Mouse (Mus musculus) midbrain, embryonic 16.5 days (tissue): ENCODE measurements at regions not wholly inside any gene's neighbourhood (a gene's known extent, or its start where the extent isn't known, plus 50 kb on each side); places are given as distances from the start of the nearest gene placed in this dataset.

Experiments used
- ATAC-seq: fragments of 200-750 bp; cut with Nextera tagmentation; 2 replicates; pipeline ENCODE4 v1.8.0; 2017; ENCODE audit warnings: moderate TSS enrichment
- H3K27ac ChIP-seq: fragments of 300-500 bp; sonication (generic); 2 replicates; pipeline ENCODE4 v1.5.1; 2014; ENCODE audit warnings: mild to moderate bottlenecking, low read length, mixed read lengths
- H3K27me3 ChIP-seq: fragments of 300-500 bp; sonication (generic); 2 replicates; pipeline ENCODE4 v1.6.1; 2014; ENCODE audit warnings: low read depth, low read length, mixed read lengths; ENCODE audit not compliant: control insufficient read depth, insufficient read depth
- H3K36me3 ChIP-seq: fragments of 300-500 bp; sonication (generic); 2 replicates; pipeline ENCODE4 v1.6.1; 2014; ENCODE audit warnings: mild to moderate bottlenecking, low read length, moderate library complexity, mixed read lengths; ENCODE audit not compliant: control insufficient read depth, insufficient read depth
- H3K4me1 ChIP-seq: fragments of 300-500 bp; sonication (generic); 2 replicates; pipeline ENCODE4 v1.6.1; 2014; ENCODE audit warnings: mild to moderate bottlenecking, low read length, mixed read lengths; ENCODE audit not compliant: control insufficient read depth, insufficient read depth
- H3K4me2 ChIP-seq: fragments of 300-500 bp; sonication (generic); 2 replicates; pipeline ENCODE4 v1.6.1; 2014; ENCODE audit warnings: mild to moderate bottlenecking, low read length, mixed read lengths
- H3K4me3 ChIP-seq: fragments of 300-500 bp; sonication (generic); 2 replicates; pipeline ENCODE4 v1.5.1; 2014; ENCODE audit warnings: low read depth, mild to moderate bottlenecking, low read length, moderate library complexity, mixed read lengths
- H3K9ac ChIP-seq: fragments of 300-500 bp; sonication (generic); 2 replicates; pipeline ENCODE4 v1.6.1; 2014; ENCODE audit warnings: low read depth, low read length, mixed read lengths
- H3K9me3 ChIP-seq: fragments of 300-500 bp; sonication (generic); replicated peaks from 2 replicates; pipeline ENCODE4 v1.6.1; 2014; ENCODE audit warnings: mild to moderate bottlenecking, low read length, mixed read lengths; ENCODE audit not compliant: control insufficient read depth, poor library complexity, severe bottlenecking
- WGBS: fragments of 180-500 bp; shearing (Covaris S2); extraction: QIAGEN DNeasy Blood & Tissue Kit; methylation state at CpG from one replicate; pipeline ENCODE4 v1.1.7; 2014; 5-methylcytosine and 5-hydroxymethylcytosine counted together

- H3K4me1 ChIP-seq = no peaks in the 10 kb centered on the region
- H3K4me2 ChIP-seq = no peak overlapping the region
- 80% methylated on average over 4 of the region's 4 CpGs for WGBS
- no peak overlapping the region for H3K4me3 ChIP-seq
- no peaks in the 10 kb centered on the region for H3K9me3 ChIP-seq
- no peak overlapping the region for H3K9ac ChIP-seq
- no peak for ATAC-seq
- no peaks in the 10 kb centered on the region for H3K27me3 ChIP-seq
- no peak overlapping the region for H3K27ac ChIP-seq
- no peaks in the 10 kb centered on the region for H3K36me3 ChIP-seq
These were observed 375.2 kb downstream of the Prdm2 start for GRCm38 (mm10) chr4:142837636-142838035.

GRCm38 (mm10) chr4:142829711-142830110, 383.1 kb downstream of the Prdm2 start:
- H3K27me3 ChIP-seq = no peaks in the 10 kb centered on the region
- H3K9me3 ChIP-seq = no peaks in the 10 kb centered on the region
- 70% methylated on average over 7 of the region's 7 CpGs for whole genome bisulfite sequencing
- no peaks in the 10 kb centered on the region for H3K36me3 ChIP-seq
- no peak for ATAC-seq
- H3K4me1 ChIP-seq = peaks cover 35% of the 10 kb centered on the region
- no peak overlapping the region for H3K4me3 ChIP-seq
- no peak overlapping the region for H3K4me2 ChIP-seq
- no peak overlapping the region for H3K9ac ChIP-seq
- H3K27ac ChIP-seq = no peak overlapping the region; the same call in 1 of the 2 replicates

- Histone ChIP-seq H3K4me2 (peak overlapping the region; percentile 9; the same call in 1 of the 2 replicates), H3K4me1 (peaks cover 37% of the 10 kb centered on the region), H3K4me3 (no peak overlapping the region), H3K36me3 (no peaks in the 10 kb centered on the region), H3K27me3 (no peaks in the 10 kb centered on the region), H3K9ac (no peak overlapping the region), H3K9me3 (no peaks in the 10 kb centered on the region), H3K27ac (peak overlapping the region; percentile 39)
- WGBS = 4% methylated on average over 10 of the region's 10 CpGs
- no peak for ATAC-seq
These were observed 383.8 kb downstream of the Prdm2 start for GRCm38 (mm10) chr4:142828969-142829368.

GRCm38 (mm10) chr4:142826250-142826893, 386.4 kb downstream of the Prdm2 start:
- H3K36me3 ChIP-seq = no peaks in the 10 kb centered on the region
- H3K9ac ChIP-seq = peak overlapping the region; percentile 35; the same call in 1 of the 2 replicates
- WGBS = 6% methylated on average over 13 of the region's 13 CpGs
- H3K27me3 ChIP-seq = no peaks in the 10 kb centered on the region; the same call in 1 of the 2 replicates
- peak overlapping the region; percentile 14; the same call in 1 of the 2 replicates for H3K4me3 ChIP-seq
- peak overlapping the region; percentile 43 for H3K4me2 ChIP-seq
- H3K4me1 ChIP-seq = peaks cover 40% of the 10 kb centered on the region
- ATAC-seq = peak; percentile 92
- H3K9me3 ChIP-seq = peaks cover 3% of the 10 kb centered on the region; the same call in 1 of the 2 replicates
- peak overlapping the region; percentile 74 for H3K27ac ChIP-seq

- no peaks in the 10 kb centered on the region for H3K36me3 ChIP-seq
- no peaks in the 10 kb centered on the region; the same call in 1 of the 2 replicates for H3K27me3 ChIP-seq
- peak overlapping the region; percentile 74 for H3K27ac ChIP-seq
- peaks cover 3% of the 10 kb centered on the region; the same call in 1 of the 2 replicates for H3K9me3 ChIP-seq
- ATAC-seq = peak; percentile 49; the same call in 1 of the 2 replicates
- no peak overlapping the region for H3K9ac ChIP-seq
- peaks cover 40% of the 10 kb centered on the region for H3K4me1 ChIP-seq
- H3K4me3 ChIP-seq = no peak overlapping the region
- 8% methylated on average over 5 of the region's 5 CpGs for WGBS
- H3K4me2 ChIP-seq = peak overlapping the region; percentile 43
These were observed 387.0 kb downstream of the Prdm2 start for GRCm38 (mm10) chr4:142825786-142826185.

GRCm38 (mm10) chr4:142818440-142818839, 394.4 kb downstream of the Prdm2 start:
- 90% methylated on average over 6 of the region's 6 CpGs for WGBS
- Histone ChIP-seq H3K9ac (no peak overlapping the region), H3K27ac (no peak overlapping the region), H3K4me2 (no peak overlapping the region), H3K4me1 (0 out of 2 replicates have a peak, but pooled peaks cover 3% of the 10 kb centered on the region), H3K36me3 (no peaks in the 10 kb centered on the region), H3K9me3 (peaks cover under 1% of the 10 kb centered on the region; the same call in 1 of the 2 replicates), H3K4me3 (no peak overlapping the region), H3K27me3 (no peaks in the 10 kb centered on the region; the same call in 1 of the 2 replicates)
- ATAC-seq = no peak

- Histone ChIP-seq H3K36me3 (no peaks in the 10 kb centered on the region), H3K27ac (no peak overlapping the region), H3K4me3 (no peak overlapping the region), H3K4me1 (0 out of 2 replicates have a peak, but pooled peaks cover 3% of the 10 kb centered on the region), H3K9me3 (no peaks in the 10 kb centered on the region), H3K27me3 (no peaks in the 10 kb centered on the region), H3K9ac (no peak overlapping the region), H3K4me2 (no peak overlapping the region)
- ATAC-seq = no peak
- WGBS = 54% methylated on average over 1 of the region's 1 CpGs
These were observed 395.8 kb downstream of the Prdm2 start for GRCm38 (mm10) chr4:142816986-142817385.

GRCm38 (mm10) chr4:142803819-142804218, 409.0 kb downstream of the Prdm2 start:
- no peaks in the 10 kb centered on the region for H3K36me3 ChIP-seq
- 77% methylated on average over 2 of the region's 2 CpGs for WGBS
- ATAC-seq = no peak
- H3K9me3 ChIP-seq = no peaks in the 10 kb centered on the region
- H3K27ac ChIP-seq = no peak overlapping the region
- H3K4me3 ChIP-seq = no peak overlapping the region
- no peak overlapping the region for H3K4me2 ChIP-seq
- H3K9ac ChIP-seq = no peak overlapping the region
- H3K4me1 ChIP-seq = peaks cover 4% of the 10 kb centered on the region
- no peaks in the 10 kb centered on the region for H3K27me3 ChIP-seq

GRCm38 (mm10) chr4:142799291-142799690, 413.5 kb downstream of the Prdm2 start:
- WGBS = 42% methylated on average over 5 of the region's 5 CpGs
- Histone ChIP-seq H3K27ac (no peak overlapping the region), H3K9ac (no peak overlapping the region), H3K4me2 (no peak overlapping the region), H3K4me3 (no peak overlapping the region), H3K27me3 (no peaks in the 10 kb centered on the region), H3K36me3 (no peaks in the 10 kb centered on the region), H3K9me3 (no peaks in the 10 kb centered on the region), H3K4me1 (peaks cover 4% of the 10 kb centered on the region)
- no peak for ATAC-seq
